Mouse (Mus musculus) neural tube, embryonic 13.5 days (tissue): ENCODE measurements at regions not wholly inside any gene's neighbourhood (a gene's known extent, or its start where the extent isn't known, plus 50 kb on each side); places are given as distances from the start of the nearest gene placed in this dataset.
A peak's percentile ranks its signal among the peaks of the same experiment; 100 is the strongest.

Experiments
- ATAC-seq: fragments of 200-750 bp; cut with Nextera tagmentation; 2 replicates; pipeline ENCODE4 v1.8.0; 2017; ENCODE audit warnings: low read depth, mild to moderate bottlenecking, moderate TSS enrichment, moderate library complexity
- H3K27ac ChIP-seq: fragments of 300-500 bp; sonication (generic); replicated peaks from 2 replicates; pipeline ENCODE4 v1.5.1; 2015; ENCODE audit warnings: moderate library complexity, mild to moderate bottlenecking, inconsistent platforms
- H3K27me3 ChIP-seq: fragments of 300-500 bp; sonication (generic); 2 replicates; pipeline ENCODE4 v1.6.1; 2015; ENCODE audit warnings: mild to moderate bottlenecking, inconsistent platforms
- H3K36me3 ChIP-seq: fragments of 300-500 bp; sonication (generic); 2 replicates; pipeline ENCODE4 v1.6.1; 2015; ENCODE audit warnings: mild to moderate bottlenecking, inconsistent platforms
- H3K4me1 ChIP-seq: fragments of 300-500 bp; sonication (generic); replicated peaks from 2 replicates; pipeline ENCODE4 v1.6.1; 2015; ENCODE audit warnings: inconsistent platforms
- H3K4me2 ChIP-seq: fragments of 300-500 bp; sonication (generic); 2 replicates; pipeline ENCODE4 v1.6.1; 2015; ENCODE audit warnings: inconsistent platforms, mild to moderate bottlenecking, moderate library complexity
- H3K4me3 ChIP-seq: fragments of 300-500 bp; sonication (generic); 2 replicates; pipeline ENCODE4 v1.5.1; 2015; ENCODE audit warnings: mild to moderate bottlenecking, inconsistent platforms
- H3K9ac ChIP-seq: fragments of 300-500 bp; sonication (generic); 2 replicates; pipeline ENCODE4 v1.6.1; 2015; ENCODE audit warnings: moderate library complexity, mild to moderate bottlenecking, inconsistent platforms
- H3K9me3 ChIP-seq: fragments of 300-500 bp; sonication (generic); 2 replicates; pipeline ENCODE4 v1.6.1; 2016; ENCODE audit warnings: inconsistent platforms
- WGBS: fragments of 180-500 bp; shearing (Covaris S2); methylation state at CpG from one replicate; pipeline ENCODE4 v1.1.7; 2015; 5-methylcytosine and 5-hydroxymethylcytosine counted together

GRCm38 (mm10) chr5:106557733-106558132 lies 51.2 kb upstream of the Gm17304 start:
- no peak overlapping the region for H3K9ac ChIP-seq
- 0 out of 2 replicates have a peak, but pooled peaks have one; percentile 5 for ATAC-seq
- WGBS: 6% methylated on average over 11 of the region's 11 CpGs
- H3K4me2 ChIP-seq: no peak overlapping the region
- peaks cover 81% of the 10 kb centered on the region for H3K27me3 ChIP-seq
- no peaks in the 10 kb centered on the region for H3K36me3 ChIP-seq
- H3K4me3 ChIP-seq: no peak overlapping the region
- H3K9me3 ChIP-seq: no peaks in the 10 kb centered on the region
- H3K4me1 ChIP-seq: peaks cover 46% of the 10 kb centered on the region
- no peak overlapping the region; the same call in 1 of the 2 replicates for H3K27ac ChIP-seq

DNA sequence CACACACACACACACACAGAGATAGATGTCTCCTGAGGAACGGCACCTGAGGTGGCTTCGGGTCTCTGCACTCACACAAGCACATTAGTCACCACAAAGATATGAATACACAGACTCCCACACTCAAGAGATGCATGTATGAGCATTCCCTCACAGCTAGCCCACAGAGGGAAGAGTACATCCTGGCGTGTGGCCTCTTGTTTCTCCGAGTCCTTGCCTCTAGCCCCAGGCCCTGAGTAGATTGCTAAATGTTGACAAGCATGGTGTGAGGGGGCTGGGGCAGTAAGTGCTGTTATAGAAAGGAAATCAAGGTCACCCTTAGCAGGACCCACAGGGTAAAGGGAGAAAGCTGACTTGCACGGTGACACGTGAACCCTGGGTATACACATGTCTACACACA lies 69.6 kb upstream of the Gm17304 start:
- no peak overlapping the region for H3K9ac ChIP-seq
- H3K4me1 ChIP-seq: peaks cover 15% of the 10 kb centered on the region
- no peaks in the 10 kb centered on the region for H3K9me3 ChIP-seq
- no peak overlapping the region for H3K27ac ChIP-seq
- no peak for ATAC-seq
- no peak overlapping the region for H3K4me2 ChIP-seq
- no peak overlapping the region for H3K4me3 ChIP-seq
- no peaks in the 10 kb centered on the region for H3K36me3 ChIP-seq
- H3K27me3 ChIP-seq: peaks cover 22% of the 10 kb centered on the region
- WGBS: 84% methylated on average over 6 of the region's 6 CpGs

GRCm38 (mm10) chr5:106537153-106537552 lies 71.7 kb upstream of the Gm17304 start:
- no peak for ATAC-seq
- WGBS: 26% methylated on average over 6 of the region's 6 CpGs
- no peaks in the 10 kb centered on the region for H3K36me3 ChIP-seq

GRCm38 (mm10) chr5:106536068-106536467 lies 72.8 kb upstream of the Gm17304 start:
- Histone ChIP-seq H3K27ac (no peak overlapping the region), H3K9ac (no peak overlapping the region), H3K4me2 (no peak overlapping the region), H3K4me3 (no peak overlapping the region), H3K4me1 (peaks cover 15% of the 10 kb centered on the region), H3K9me3 (no peaks in the 10 kb centered on the region), H3K27me3 (peaks cover 18% of the 10 kb centered on the region), H3K36me3 (no peaks in the 10 kb centered on the region)
- WGBS: 83% methylated on average over 5 of the region's 5 CpGs
- ATAC-seq: no peak

More at GRCm38 (mm10) chr5:106537153-106537552, 71.7 kb upstream of the Gm17304 start:
- Histone ChIP-seq H3K4me1 (peaks cover 15% of the 10 kb centered on the region), H3K4me3 (no peak overlapping the region), H3K9ac (no peak overlapping the region), H3K27me3 (peaks cover 18% of the 10 kb centered on the region), H3K4me2 (no peak overlapping the region), H3K27ac (no peak overlapping the region), H3K9me3 (no peaks in the 10 kb centered on the region)

GRCm38 (mm10) chr5:106528811-106529210 lies 70.8 kb upstream of the Barhl2 start:
- no peak for ATAC-seq
- Histone ChIP-seq H3K9me3 (no peaks in the 10 kb centered on the region), H3K27ac (no peak overlapping the region), H3K4me2 (no peak overlapping the region), H3K36me3 (no peaks in the 10 kb centered on the region), H3K27me3 (peaks cover 5% of the 10 kb centered on the region; the same call in 1 of the 2 replicates), H3K9ac (no peak overlapping the region), H3K4me1 (0 out of 2 replicates have a peak, but pooled peaks cover 3% of the 10 kb centered on the region), H3K4me3 (no peak overlapping the region)
- WGBS: 83% methylated on average over 8 of the region's 8 CpGs

DNA sequence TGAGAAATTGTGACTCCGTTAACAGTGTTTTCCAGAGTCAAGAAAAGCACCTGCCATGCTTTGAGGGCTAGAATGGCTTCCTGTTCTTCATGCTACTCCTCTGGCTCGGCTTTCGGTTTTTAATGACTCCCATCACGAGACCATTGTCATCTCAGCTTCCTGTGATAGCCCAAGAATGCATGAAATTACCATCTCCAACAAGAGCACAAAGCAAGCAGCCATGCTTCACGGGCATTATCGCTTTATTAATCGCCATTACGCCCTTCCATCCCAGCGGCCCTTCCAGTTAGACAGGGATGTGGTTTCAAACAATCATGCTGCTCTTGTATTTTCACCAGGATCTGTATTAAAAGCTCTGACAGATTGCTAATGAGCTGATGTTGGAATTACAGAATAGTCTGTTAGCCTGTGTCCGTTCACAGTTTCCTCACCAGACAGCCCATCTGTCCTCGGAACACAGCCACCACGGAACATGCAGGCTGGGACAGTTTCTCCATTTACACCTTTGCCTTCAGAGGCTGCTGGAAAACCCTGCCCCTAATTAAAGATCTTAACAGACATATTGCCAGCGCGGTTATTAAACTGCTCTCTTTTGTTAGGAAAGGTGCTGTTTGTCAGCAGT lies 69.5 kb upstream of the Barhl2 start:
- Histone ChIP-seq H3K27me3 (peaks cover 5% of the 10 kb centered on the region; the same call in 1 of the 2 replicates), H3K9me3 (no peaks in the 10 kb centered on the region), H3K4me2 (no peak overlapping the region), H3K27ac (no peak overlapping the region), H3K4me3 (no peak overlapping the region), H3K36me3 (no peaks in the 10 kb centered on the region), H3K9ac (no peak overlapping the region), H3K4me1 (0 out of 2 replicates have a peak, but pooled peaks cover 3% of the 10 kb centered on the region)
- no peak for ATAC-seq
- 42% methylated on average over 14 of the region's 14 CpGs for WGBS

GRCm38 (mm10) chr5:106512423-106513089 lies 54.6 kb upstream of the Barhl2 start:
- Histone ChIP-seq H3K4me1 (no peaks in the 10 kb centered on the region), H3K27me3 (peaks cover 3% of the 10 kb centered on the region; the same call in 1 of the 2 replicates), H3K9ac (no peak overlapping the region), H3K9me3 (no peaks in the 10 kb centered on the region), H3K36me3 (no peaks in the 10 kb centered on the region), H3K27ac (no peak overlapping the region), H3K4me2 (no peak overlapping the region), H3K4me3 (no peak overlapping the region)
- WGBS: 73% methylated on average over 7 of the region's 7 CpGs
- no peak for ATAC-seq

DNA sequence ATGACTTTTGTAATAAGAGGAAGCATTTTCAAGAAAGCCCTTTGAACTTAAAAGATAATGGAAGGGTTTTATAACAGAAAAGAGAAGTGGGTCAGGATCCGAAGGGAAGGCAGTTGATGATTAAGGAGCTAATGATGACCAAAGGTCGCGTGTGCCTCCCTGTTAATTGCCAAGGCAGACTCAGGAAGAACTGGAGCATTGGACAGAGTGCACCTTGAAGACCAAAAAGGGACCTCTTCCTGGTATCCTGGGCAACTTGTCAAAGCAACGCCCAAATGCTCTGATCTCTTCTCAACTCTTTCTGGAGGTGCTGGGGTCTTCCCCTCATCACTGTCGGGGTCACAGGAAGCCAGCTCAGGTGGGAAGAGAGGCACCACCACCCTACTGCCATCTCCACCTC lies 49.9 kb upstream of the Barhl2 start:
- no peak overlapping the region for H3K27ac ChIP-seq
- no peak overlapping the region for H3K9ac ChIP-seq
- H3K9me3 ChIP-seq: no peaks in the 10 kb centered on the region
- H3K36me3 ChIP-seq: no peaks in the 10 kb centered on the region
- H3K4me2 ChIP-seq: no peak overlapping the region
- WGBS: 76% methylated on average over 5 of the region's 5 CpGs
- H3K27me3 ChIP-seq: no peaks in the 10 kb centered on the region
- ATAC-seq: no peak
- peaks cover 6% of the 10 kb centered on the region for H3K4me1 ChIP-seq
- H3K4me3 ChIP-seq: no peak overlapping the region
